Mouse (Mus musculus) heart, embryonic 11.5 days (tissue): ENCODE results near the gene Mgrn1. TPM values are rescaled to one million over a fixed set of nuclear protein-coding genes. Genes with fewer than 3 reads are reported as not detected.
A peak's percentile ranks its signal among the peaks of the same experiment; 100 is the strongest.

Experiments
- ATAC-seq: fragments of 200-750 bp; cut with Nextera tagmentation; replicated peaks from 2 replicates; pipeline ENCODE4 v1.8.0; 2017; ENCODE audit warnings: moderate library complexity; ENCODE audit not compliant: insufficient number of reproducible peaks, low FRiP score, low TSS enrichment
- H3K27ac ChIP-seq: fragments of 300-500 bp; sonication (generic); 2 replicates; pipeline ENCODE4 v1.5.1; 2014; ENCODE audit warnings: mild to moderate bottlenecking, low read depth, low read length
- H3K27me3 ChIP-seq: fragments of 300-500 bp; sonication (generic); 2 replicates; pipeline ENCODE4 v1.6.1; 2014; ENCODE audit warnings: mild to moderate bottlenecking, low read length, mixed read lengths; ENCODE audit not compliant: control insufficient read depth, insufficient read depth
- H3K36me3 ChIP-seq: fragments of 300-500 bp; sonication (generic); 2 replicates; pipeline ENCODE4 v1.6.1; 2014; ENCODE audit warnings: mild to moderate bottlenecking, low read length, moderate library complexity, mixed read lengths; ENCODE audit not compliant: control insufficient read depth, insufficient read depth
- H3K4me1 ChIP-seq: fragments of 300-500 bp; sonication (generic); 2 replicates; pipeline ENCODE4 v1.6.1; 2014; ENCODE audit warnings: low read length; ENCODE audit not compliant: control insufficient read depth, insufficient read depth
- H3K4me2 ChIP-seq: fragments of 300-500 bp; sonication (generic); 2 replicates; pipeline ENCODE4 v1.6.1; 2014; ENCODE audit warnings: mild to moderate bottlenecking, moderate library complexity
- H3K4me3 ChIP-seq: fragments of 300-500 bp; sonication (generic); 2 replicates; pipeline ENCODE4 v1.5.1; 2014; ENCODE audit warnings: low read depth, low read length
- H3K9ac ChIP-seq: fragments of 300-500 bp; sonication (generic); 2 replicates; pipeline ENCODE4 v1.6.1; 2014; ENCODE audit warnings: mild to moderate bottlenecking, low read depth, low read length, moderate library complexity
- H3K9me3 ChIP-seq: fragments of 300-500 bp; sonication (generic); replicated peaks from 2 replicates; pipeline ENCODE4 v1.6.1; 2016; ENCODE audit warnings: low read length; ENCODE audit not compliant: control insufficient read depth
- WGBS: fragments of 180-500 bp; shearing (Covaris S2); extraction: QIAGEN DNeasy Blood & Tissue Kit; methylation state at CpG from one replicate; pipeline ENCODE4 v1.1.7; 2014; ENCODE audit not compliant: insufficient replicate concordance; 5-methylcytosine and 5-hydroxymethylcytosine counted together
- polyA plus RNA-seq: library from polyadenylated mRNA; unstranded; fragments of >200 nt; fragmentation: Nextera tagmentation; extraction: Ambion mirVana; gene quantifications from 2 replicates; pipeline ENCODE4 v1.2.1, GENCODE M21; 2014

Gene Mgrn1
- polyA plus RNA-seq, 1 experiment from 2014 or later: 96.8 TPM

GRCm38 (mm10) chr16:4937351-4938190, 51.5 kb downstream of the Mgrn1 start:
- Histone ChIP-seq H3K27ac (no peak overlapping the region), H3K4me3 (no peak overlapping the region), H3K4me2 (no peak overlapping the region), H3K4me1 (peaks cover 7% of the 10 kb centered on the region), H3K9me3 (no peaks in the 10 kb centered on the region), H3K9ac (no peak overlapping the region), H3K36me3 (peaks cover 22% of the 10 kb centered on the region), H3K27me3 (no peaks in the 10 kb centered on the region)
- 87% methylated on average over 8 of the region's 8 CpGs for WGBS
- ATAC-seq: no peak

DNA sequence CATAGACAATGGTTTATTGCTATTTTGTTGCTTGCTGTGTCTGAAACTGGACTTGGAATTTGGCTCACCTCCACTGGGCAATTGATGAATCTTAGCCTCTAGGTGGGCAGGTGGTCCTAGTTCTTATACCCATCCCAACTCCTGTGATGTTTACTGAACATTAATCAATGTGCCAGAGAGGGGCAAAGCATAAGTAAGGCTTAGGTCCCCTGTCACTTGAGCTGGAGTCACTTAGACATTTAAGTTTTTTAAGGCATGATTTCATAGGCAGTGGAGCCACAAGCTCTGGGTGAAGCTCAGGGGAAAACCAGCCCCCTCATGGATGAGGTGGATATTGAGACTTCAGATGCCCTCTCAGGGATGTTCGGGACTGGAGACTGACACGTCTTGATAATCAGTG, 52.4 kb downstream of the Mgrn1 start, which contains the start of gene Nudt16l1:
Nudt16l1 (plus strand) TSS at position 301 of the 400 bp plus-strand sequence.
- peak within 1 kb of the TSS; percentile 72 for H3K4me3 ChIP-seq
- peak within 1 kb of the TSS; percentile 83 for H3K4me2 ChIP-seq
- WGBS: 2% methylated on average over 2 of the region's 2 CpGs
- H3K4me1 ChIP-seq: peaks cover 7% of the 10 kb centered on the region
- H3K27me3 ChIP-seq: no peaks in the 10 kb centered on the region
- H3K27ac ChIP-seq: peak within 1 kb of the TSS; percentile 64
- H3K36me3 ChIP-seq: peaks cover 23% of the 10 kb centered on the region
- peak within 1 kb of the TSS; percentile 82 for H3K9ac ChIP-seq
- H3K9me3 ChIP-seq: no peaks in the 10 kb centered on the region
- ATAC-seq: no peak

- peaks cover 23% of the 10 kb centered on the region for H3K36me3 ChIP-seq
- H3K27me3 ChIP-seq: no peaks in the 10 kb centered on the region
- peak; percentile 88 for ATAC-seq
- H3K4me1 ChIP-seq: peaks cover 7% of the 10 kb centered on the region
- H3K27ac ChIP-seq: peak overlapping the region; percentile 64
- 0% methylated on average over 28 of the region's 28 CpGs for WGBS
- peak overlapping the region; percentile 83 for H3K4me2 ChIP-seq
- peak overlapping the region; percentile 82 for H3K9ac ChIP-seq
- H3K9me3 ChIP-seq: no peaks in the 10 kb centered on the region
- peak overlapping the region; percentile 72 for H3K4me3 ChIP-seq
Observed at GRCm38 (mm10) chr16:4938989-4939388, 52.9 kb downstream of the Mgrn1 start.

GRCm38 (mm10) chr16:4939412-4939811, 53.4 kb downstream of the Mgrn1 start:
- 1% methylated on average over 16 of the region's 16 CpGs for WGBS
- Histone ChIP-seq H3K36me3 (peaks cover 26% of the 10 kb centered on the region), H3K9me3 (no peaks in the 10 kb centered on the region), H3K4me3 (peak overlapping the region; percentile 72), H3K27me3 (no peaks in the 10 kb centered on the region), H3K27ac (peak overlapping the region; percentile 64), H3K9ac (peak overlapping the region; percentile 82), H3K4me2 (peak overlapping the region; percentile 83), H3K4me1 (peaks cover 7% of the 10 kb centered on the region)
- ATAC-seq: peak; percentile 64

DNA sequence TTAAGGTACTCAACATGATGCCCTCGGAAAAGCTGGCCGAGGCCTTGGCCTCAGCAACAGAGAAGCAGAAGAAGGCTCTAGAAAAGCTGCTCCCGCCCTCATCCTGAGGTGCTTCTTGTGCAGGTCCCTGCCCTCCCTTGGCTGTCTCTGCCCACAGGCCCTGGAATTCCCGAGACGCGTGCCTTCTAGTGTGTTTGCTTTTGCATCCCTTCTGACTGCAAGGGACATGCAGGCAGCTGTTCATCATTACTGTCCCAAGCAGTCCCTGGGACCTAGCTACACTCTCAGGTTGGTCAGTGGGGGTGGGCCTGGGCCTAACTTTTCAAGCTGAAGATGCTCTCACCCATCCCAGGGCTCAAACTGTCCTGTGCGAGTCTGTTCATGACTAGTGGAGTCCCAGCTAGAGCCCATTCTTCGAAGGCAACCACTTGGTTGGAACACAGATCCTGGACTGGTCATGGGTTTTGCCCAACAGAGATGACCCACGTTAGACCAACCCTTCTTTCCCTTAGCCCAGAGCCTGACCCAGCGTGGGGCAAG, 54.3 kb downstream of the Mgrn1 start:
- Histone ChIP-seq H3K36me3 (peaks cover 30% of the 10 kb centered on the region), H3K4me3 (0 out of 2 replicates have a peak overlapping the region, but pooled peaks have one; percentile 72), H3K27ac (no peak overlapping the region), H3K4me2 (no peak overlapping the region), H3K27me3 (no peaks in the 10 kb centered on the region), H3K4me1 (peaks cover 7% of the 10 kb centered on the region), H3K9me3 (no peaks in the 10 kb centered on the region), H3K9ac (no peak overlapping the region)
- ATAC-seq: no peak
- 87% methylated on average over 10 of the region's 10 CpGs for WGBS

DNA sequence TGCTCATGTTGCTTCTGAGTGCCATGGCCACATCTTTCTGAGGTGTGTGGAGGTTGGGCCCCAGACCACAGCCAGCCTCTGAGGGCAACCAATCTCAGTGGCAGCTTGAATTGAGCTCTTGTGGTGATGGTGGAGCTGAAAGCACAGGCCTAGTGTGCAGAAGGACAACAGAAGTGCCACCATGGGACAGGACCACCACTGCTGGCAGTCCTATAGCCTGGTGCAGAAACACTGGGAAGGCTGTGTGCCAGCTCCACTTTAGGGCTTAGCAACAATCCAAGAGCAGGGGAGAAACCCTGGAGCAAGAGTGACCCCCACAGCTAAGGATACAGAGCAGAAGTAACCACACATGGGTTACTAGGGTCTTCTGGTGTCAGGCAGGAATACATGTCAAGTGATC, 55.0 kb downstream of the Mgrn1 start:
- no peaks in the 10 kb centered on the region for H3K27me3 ChIP-seq
- no peak overlapping the region for H3K27ac ChIP-seq
- H3K9ac ChIP-seq: no peak overlapping the region
- no peaks in the 10 kb centered on the region for H3K9me3 ChIP-seq
- no peak for ATAC-seq
- H3K4me2 ChIP-seq: no peak overlapping the region
- peaks cover 7% of the 10 kb centered on the region for H3K4me1 ChIP-seq
- H3K36me3 ChIP-seq: peaks cover 30% of the 10 kb centered on the region
- no peak overlapping the region for H3K4me3 ChIP-seq

- Histone ChIP-seq H3K4me1 (peaks cover 7% of the 10 kb centered on the region), H3K27ac (no peak overlapping the region), H3K4me2 (no peak overlapping the region), H3K9me3 (no peaks in the 10 kb centered on the region), H3K9ac (no peak overlapping the region), H3K36me3 (peaks cover 29% of the 10 kb centered on the region), H3K4me3 (no peak overlapping the region), H3K27me3 (no peaks in the 10 kb centered on the region)
- WGBS: 87% methylated on average over 8 of the region's 8 CpGs
- ATAC-seq: no peak
Observed at GRCm38 (mm10) chr16:4942868-4943267, 56.8 kb downstream of the Mgrn1 start.

DNA sequence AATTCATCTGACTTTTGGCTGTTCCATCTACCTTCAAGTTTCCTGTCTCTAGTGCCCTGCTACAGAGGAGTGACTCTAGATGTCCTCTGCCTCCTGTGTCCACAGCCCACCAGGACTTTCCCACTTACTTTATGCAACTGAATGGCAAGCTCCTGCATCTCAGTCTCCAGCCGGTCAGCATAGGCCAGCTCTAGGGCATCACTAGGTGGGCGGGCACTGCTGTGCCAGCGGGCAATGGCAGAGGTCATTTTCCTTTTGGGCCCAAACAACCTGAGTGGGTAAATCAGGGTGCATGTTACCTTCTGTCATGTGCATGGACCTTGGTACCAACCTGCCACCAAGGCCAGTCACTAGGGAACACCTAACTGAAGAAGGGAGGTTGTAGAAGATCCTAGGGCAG, 57.4 kb downstream of the Mgrn1 start:
- Histone ChIP-seq H3K27me3 (no peaks in the 10 kb centered on the region), H3K4me1 (peaks cover 7% of the 10 kb centered on the region), H3K9me3 (no peaks in the 10 kb centered on the region), H3K27ac (no peak overlapping the region), H3K9ac (no peak overlapping the region), H3K36me3 (peaks cover 35% of the 10 kb centered on the region), H3K4me2 (no peak overlapping the region), H3K4me3 (no peak overlapping the region)
- ATAC-seq: no peak
- WGBS: 88% methylated on average over 3 of the region's 3 CpGs
